Mouse (Mus musculus): ENCODE data around the gene Ppp1r37.

Ppp1r37 gene

DNA sequence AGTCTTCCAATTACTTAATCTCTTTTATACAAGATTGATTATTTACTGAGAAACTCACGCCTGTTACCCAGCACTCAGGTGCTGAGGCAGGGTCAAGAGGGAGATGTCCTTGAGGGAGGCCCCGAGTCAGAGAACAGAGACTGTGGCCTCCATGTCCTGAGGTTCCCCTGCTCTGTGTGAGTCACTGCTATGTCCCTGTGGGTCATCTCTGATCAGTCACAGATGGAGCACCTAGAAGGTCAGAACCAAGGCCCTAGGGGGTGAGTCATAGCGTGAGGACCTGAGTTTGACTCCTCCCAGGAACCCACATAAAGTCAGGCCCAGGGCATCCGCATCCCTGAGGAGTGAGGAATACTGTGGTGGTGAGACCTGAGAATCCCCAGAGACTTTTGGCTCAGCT is 61.2 kb downstream of the Ppp1r37 start:
- peak; percentile 92 for DNase-seq (ENCODE audit: low read depth)

DNA sequence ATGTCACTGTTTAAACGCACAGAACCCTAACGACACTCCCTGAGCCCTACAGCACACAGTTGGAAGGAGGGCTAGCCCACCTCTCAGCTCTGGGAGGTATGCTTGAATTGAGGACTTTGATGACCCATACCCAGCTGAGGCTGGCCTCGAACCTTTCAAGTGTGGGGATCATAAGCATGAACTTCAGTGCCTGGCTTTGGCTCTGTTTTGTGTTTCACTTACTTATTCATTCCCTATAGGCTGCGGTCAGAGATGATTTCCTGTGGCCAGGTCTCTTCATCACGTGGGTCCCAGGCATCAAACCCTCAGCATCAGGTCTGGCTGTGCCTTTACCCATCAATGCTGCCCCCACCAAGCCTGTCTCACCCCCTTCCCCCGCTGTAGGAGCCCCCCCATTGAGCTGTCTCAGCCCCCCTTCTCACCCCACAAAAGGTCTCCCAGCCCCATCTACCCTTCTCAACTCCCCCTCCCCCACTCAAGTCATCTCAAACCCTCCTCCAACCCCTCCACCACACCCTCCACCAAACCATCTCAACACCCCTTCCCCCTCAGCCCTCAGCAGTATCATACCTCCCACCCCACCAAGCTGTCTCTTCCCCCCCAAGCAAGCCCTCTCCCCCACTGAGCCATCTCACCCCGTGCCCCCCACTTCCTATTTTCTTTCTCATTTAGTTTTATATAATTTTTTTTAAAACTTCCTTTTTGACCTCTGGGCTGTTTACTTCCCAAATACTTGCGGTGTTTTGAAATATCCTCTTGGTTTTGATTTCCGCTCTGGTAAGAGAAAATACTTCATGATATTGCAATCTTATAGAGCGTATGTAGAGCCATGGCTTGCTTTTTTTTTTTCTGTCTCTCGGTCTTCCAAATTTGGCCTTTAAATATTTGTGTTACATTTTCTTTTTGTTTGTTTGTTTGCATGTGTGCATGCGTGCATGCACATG is 62.2 kb downstream of the Ppp1r37 start:
- peak; percentile 93 for DNase-seq (ENCODE audit: low read depth)

DNA sequence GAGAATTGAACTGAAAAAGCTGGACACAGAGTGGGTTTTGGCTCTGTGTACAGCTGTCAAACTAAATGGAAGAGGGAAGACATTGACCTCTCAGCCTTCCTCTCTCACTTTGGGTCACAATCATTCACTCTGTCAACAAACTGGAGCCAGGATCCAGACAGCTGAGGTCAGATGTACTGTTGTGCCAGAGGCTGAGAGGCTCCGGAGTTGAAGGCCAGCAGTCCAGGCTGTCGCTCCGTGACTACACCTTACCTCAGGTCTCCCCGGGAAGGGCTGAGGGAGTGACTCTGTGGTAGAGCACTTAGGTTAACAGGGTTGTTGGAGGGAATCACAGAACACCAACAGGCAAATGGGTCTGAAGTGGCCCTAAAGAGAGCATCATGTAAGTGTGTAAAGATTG is 64.5 kb downstream of the Ppp1r37 start:
- no peak for DNase-seq (ENCODE audit: low read depth)

DNA sequence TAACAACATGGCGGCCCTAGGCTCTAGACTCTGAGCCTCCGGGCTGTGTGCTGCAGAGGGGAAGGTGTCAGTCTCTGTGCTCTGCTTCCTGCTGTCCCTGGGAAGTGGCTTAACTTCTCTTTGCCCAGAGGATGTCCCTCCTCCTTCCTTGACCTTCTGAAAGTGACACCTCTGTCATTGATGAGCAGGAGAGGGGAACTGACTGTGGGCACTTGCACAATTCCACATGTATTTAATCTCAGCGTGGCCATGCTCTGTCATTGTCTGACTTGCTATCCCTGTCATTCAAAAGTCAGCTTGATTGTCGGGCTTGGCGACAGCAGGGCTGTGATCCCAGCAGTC is 66.7 kb downstream of the Ppp1r37 start:
- peak; percentile 55 for DNase-seq (ENCODE audit: low read depth)

DNA sequence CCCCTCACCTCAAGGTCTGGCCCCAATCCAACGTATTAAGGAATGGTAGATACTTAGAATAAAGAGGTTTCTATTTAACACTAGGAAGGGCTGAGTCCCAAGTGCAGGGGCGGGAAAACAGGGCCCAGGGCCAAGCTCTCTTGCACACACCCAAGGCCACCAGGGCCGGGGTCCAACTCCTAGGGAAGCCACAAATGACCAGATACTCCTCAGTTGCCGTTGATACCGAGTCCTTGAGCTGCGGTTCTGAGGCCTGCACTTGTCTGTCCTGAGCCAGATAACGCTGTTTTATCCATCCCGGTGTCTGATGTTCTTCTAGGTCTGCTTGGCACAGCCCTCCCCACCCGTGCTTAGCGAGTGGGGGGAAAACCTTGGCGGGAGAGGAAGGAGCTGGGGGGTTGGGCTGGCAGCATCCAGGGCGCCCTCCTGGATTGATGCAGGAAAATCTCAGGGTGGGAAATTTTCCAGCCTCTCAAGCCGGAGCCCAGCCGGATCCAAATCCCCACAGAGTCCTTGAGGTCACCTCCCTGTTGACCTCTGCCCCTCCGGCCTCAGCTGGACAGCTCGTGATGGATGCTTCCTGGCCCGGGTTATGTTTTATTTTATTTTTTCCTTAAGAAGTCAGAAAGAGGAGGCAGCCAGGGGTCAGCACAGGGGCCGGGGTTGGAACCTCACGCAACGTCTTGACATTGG is 67.2 kb downstream of the Ppp1r37 start:
- no peak for DNase-seq (ENCODE audit: low read depth)

DNA sequence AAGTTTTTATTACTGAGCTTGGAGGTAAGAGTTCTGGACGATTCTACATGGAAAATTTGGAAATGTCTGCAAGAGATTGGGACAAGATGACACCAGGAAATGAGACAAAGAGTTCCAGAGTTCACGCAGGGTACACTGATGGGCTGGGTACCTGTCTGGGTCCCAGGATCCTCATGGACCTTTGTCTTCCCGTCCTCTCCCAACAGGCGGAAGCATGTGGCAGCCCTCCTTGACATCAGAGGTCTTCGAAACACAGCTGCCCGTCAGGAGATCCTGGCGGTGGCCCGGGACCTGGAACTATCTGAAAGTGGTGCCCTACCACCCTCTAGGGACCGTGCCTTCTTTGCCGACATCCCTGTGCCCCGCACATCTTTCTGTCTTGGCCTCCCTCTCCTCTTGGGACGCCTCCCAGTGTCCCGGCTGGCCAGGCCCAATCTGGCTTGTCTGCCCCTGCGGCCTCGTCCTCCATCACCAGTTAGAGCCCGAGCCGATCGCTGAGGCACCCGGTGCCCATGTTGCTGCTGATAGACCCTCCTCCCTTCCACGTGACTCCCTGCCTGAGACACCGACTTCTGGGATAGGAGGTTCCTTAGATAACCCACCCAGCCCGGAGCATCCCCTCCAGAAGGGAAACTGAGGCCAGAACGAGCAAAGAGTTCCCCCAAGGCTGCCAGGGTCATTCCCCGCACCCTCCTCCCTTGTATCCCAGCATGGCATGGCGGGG is 68.0 kb downstream of the Ppp1r37 start:
- DNase-seq (ENCODE audit: low read depth), result no peak

DNA sequence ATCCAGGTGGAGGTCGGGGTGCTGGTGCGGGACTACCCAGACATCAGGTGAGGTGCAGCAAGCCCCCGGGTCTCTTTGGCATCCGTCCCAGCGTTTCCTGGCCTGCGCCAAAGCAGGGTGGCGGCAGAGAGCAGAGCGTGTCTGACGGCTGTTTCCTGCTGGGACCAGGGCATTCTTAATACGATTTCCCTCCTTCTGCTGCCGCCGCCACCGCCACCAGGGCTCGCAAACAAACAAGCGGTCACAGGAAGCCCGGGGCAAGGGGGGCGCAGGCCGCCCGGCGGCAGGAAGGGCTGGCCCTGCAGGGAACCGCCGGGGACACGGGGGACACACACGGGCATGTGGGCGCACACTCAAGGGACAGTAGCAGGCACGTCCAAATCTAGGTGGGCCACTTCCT is 71.1 kb downstream of the Ppp1r37 start:
- DNase-seq (ENCODE audit: low read depth), result peak; percentile 74

DNA sequence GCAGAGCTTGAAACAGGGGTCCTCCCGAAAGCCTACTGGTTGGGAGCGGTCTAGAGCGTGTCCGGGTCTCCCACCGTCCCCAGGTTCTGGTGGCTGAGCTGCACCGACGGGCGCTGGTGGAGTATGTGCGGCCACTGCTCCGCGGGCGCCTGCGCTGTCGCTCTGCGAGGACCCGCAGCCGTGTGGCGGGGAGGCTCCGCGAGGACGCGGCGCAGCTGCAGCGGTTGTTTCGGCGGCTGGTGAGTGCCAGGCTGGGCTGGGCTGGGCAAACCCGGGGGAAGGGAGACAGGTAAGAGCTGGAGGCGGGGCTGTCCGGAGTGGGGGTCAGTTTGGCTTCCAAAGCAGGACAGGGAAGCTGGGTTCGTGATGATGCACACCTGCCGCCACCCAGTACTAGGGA is 73.4 kb downstream of the Ppp1r37 start:
- no peak for DNase-seq (ENCODE audit: low read depth)

DNA sequence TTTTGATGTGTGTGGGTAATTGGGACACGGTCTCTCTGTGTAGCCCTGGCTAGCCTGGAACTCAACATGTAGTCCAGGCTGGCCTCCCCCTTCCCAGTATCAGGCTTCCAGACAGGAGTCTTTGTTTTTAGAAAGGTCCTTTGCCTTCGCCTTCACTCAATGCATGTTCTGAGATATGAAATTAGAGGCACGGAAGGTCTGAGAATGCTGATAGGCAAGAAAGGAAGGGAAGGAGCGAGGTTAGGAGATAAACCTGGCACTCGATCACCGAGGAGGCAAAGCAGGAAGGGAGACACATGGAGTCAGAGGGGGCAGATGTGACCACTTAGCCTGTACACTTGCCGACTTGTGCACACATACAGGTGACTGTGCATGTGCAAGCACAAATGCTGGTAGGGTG is 76.3 kb downstream of the Ppp1r37 start:
- DNase-seq (ENCODE audit: low read depth), result no peak

DNA sequence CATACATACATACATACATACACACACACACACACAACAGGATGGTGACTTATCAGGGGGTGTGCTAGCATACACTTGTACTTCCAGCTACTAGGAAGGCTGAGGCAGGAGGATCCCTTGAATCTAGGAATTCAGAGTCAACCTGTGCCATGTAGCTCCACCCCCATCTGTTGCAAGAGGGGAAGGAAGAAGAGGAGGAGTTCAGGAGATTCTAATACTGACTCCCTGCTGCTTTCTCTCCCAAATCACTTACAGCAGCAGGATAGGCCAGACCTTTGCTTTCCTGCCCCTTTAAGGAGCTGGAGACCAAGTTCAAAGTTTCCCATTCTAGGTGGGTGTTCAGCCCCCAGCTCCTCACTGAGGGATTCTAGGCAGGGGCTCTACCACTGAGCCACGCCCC is 77.4 kb downstream of the Ppp1r37 start:
- no peak for DNase-seq (ENCODE audit: low read depth)

DNA sequence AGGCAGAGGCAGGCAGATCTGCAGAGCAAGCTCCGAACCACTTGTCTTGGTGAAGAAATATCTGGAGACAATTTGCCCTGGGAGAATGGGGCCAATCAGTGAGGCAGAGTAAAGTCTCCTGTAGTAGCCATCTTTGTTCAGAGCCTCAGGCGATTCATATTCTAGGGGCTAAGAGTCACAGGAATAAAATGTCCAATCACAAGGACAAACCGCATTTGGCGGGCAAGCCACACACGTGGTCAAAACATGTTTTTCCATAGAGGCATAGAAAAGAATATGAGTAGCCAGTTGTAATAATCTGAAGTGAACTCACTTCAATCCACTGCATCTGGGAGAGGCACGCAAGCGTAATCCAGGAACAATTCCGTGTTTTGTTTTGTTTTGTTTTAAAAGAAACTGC is 79.6 kb downstream of the Ppp1r37 start:
- no peak for DNase-seq (ENCODE audit: low read depth)
